Mouse (Mus musculus) liver, embryonic 14.5 days (tissue): ENCODE data around the gene Prdm12. TPM values are rescaled to one million over a fixed set of nuclear protein-coding genes. Genes with fewer than 3 reads are reported as not detected.

Experiments
- ATAC-seq: fragments of 200-750 bp; cut with Nextera tagmentation; 2 replicates; pipeline ENCODE4 v1.8.0; 2017; ENCODE audit warnings: moderate number of reproducible peaks, mild to moderate bottlenecking, moderate library complexity; ENCODE audit not compliant: insufficient read depth
- DNase-seq, 3 experiments: peaks; one replicate each; pipeline ENCODE4 v3.0.0-alpha.2; 2012 to 2013; ENCODE audit warnings: low read depth in 3 of 3, low spot score in 3 of 3
- H3K27ac ChIP-seq: fragments of 300-500 bp; sonication (generic); 2 replicates; pipeline ENCODE4 v1.5.1; 2014; ENCODE audit warnings: moderate library complexity, mild to moderate bottlenecking, control low read depth, inconsistent platforms
- H3K27me3 ChIP-seq: fragments of 300-500 bp; sonication (generic); 2 replicates; pipeline ENCODE4 v1.6.1; 2014; ENCODE audit warnings: mild to moderate bottlenecking, low read length, moderate library complexity; ENCODE audit not compliant: control insufficient read depth, insufficient read depth
- H3K36me3 ChIP-seq: fragments of 300-500 bp; sonication (generic); replicated peaks from 2 replicates; pipeline ENCODE4 v1.6.1; 2014; ENCODE audit warnings: low read depth; ENCODE audit not compliant: control insufficient read depth, insufficient read depth
- H3K4me1 ChIP-seq, 2 experiments: fragments of 200-500 bp in 1 of 2; fragments of 300-500 bp in 1 of 2; sonication (generic) in 1 of 2; replicated peaks; 2 replicates each; pipeline ENCODE4 v1.6.1; 2012 to 2014; ENCODE audit warnings: antibody characterized with exemption in 1 of 2, inconsistent platforms in 1 of 2, low read length in 1 of 2; ENCODE audit not compliant: control insufficient read depth in 2 of 2, insufficient read depth in 2 of 2
- H3K4me2 ChIP-seq: fragments of 300-500 bp; sonication (generic); 2 replicates; pipeline ENCODE4 v1.6.1; 2014; ENCODE audit warnings: low read depth, mild to moderate bottlenecking, control low read depth, moderate library complexity
- H3K4me3 ChIP-seq, 2 experiments: fragments of 200-500 bp in 1 of 2; fragments of 300-500 bp in 1 of 2; sonication (generic) in 1 of 2; 2 replicates each; pipeline ENCODE4 v1.5.1; 2012 to 2014; ENCODE audit warnings: low read depth in 2 of 2, low read length in 2 of 2, mild to moderate bottlenecking in 2 of 2, control low read depth in 1 of 2, inconsistent platforms in 1 of 2, moderate library complexity in 1 of 2; ENCODE audit not compliant: insufficient read depth in 1 of 2
- H3K9ac ChIP-seq: fragments of 300-500 bp; sonication (generic); replicated peaks from 2 replicates; pipeline ENCODE4 v1.6.1; 2014; ENCODE audit warnings: mild to moderate bottlenecking, control low read depth, moderate library complexity
- H3K9me3 ChIP-seq: fragments of 300-500 bp; sonication (generic); 2 replicates; pipeline ENCODE4 v1.6.1; 2016; ENCODE audit warnings: low read length, mixed read lengths; ENCODE audit not compliant: control insufficient read depth
- CTCF ChIP-seq: IDR thresholded peaks from 2 replicates; pipeline ENCODE4 v1.5.1; 2016; ENCODE audit warnings: antibody characterized with exemption, low read depth, control low read depth
- EP300 ChIP-seq: IDR thresholded peaks from 2 replicates; pipeline ENCODE4 v1.6.1; 2016; ENCODE audit warnings: antibody characterized with exemption, low read depth
- WGBS: fragments of 180-500 bp; shearing (Covaris S2); extraction: QIAGEN DNeasy Blood & Tissue Kit; methylation state at CpG from one replicate; pipeline ENCODE4 v1.1.7; 2014; ENCODE audit not compliant: insufficient replicate concordance; 5-methylcytosine and 5-hydroxymethylcytosine counted together
- polyA plus RNA-seq, 2 experiments: library from polyadenylated mRNA; depleted of rRNA in 1 of 2; stranded (reverse) in 1 of 2; unstranded in 1 of 2; fragments of >200 nt; fragmentation: Nextera tagmentation in 1 of 2; extraction: Ambion mirVana in 1 of 2; gene quantifications; 2 replicates each; pipeline versions ENCODE4 v1.2.1 to v1.2.3; 2012 to 2014

Gene Prdm12
- polyA plus RNA-seq, 2 experiments = not detected

DNA sequence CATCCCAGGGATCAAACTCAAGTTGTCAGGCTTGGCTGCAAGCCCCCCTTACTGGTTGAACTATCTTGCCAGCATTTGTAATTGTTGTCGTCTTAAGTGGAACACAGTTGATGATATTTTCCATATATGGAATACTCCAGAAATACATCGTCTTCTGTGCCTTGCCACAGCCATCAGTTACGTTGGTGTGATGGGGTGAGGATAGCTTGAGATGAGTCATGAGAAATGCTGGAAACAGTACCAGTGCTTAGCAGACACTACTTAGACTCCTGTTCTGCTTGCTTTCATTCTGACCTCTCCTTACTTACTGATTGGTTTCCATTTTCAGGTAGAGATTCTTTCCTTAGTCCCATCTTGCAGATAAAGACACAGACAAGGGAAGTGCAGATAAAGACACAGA lies 6.3 kb upstream of the Prdm12 start:
- WGBS = 29% methylated on average over 3 of the region's 3 CpGs
- TF ChIP-seq CTCF (no peak), EP300 (no peak)

DNA sequence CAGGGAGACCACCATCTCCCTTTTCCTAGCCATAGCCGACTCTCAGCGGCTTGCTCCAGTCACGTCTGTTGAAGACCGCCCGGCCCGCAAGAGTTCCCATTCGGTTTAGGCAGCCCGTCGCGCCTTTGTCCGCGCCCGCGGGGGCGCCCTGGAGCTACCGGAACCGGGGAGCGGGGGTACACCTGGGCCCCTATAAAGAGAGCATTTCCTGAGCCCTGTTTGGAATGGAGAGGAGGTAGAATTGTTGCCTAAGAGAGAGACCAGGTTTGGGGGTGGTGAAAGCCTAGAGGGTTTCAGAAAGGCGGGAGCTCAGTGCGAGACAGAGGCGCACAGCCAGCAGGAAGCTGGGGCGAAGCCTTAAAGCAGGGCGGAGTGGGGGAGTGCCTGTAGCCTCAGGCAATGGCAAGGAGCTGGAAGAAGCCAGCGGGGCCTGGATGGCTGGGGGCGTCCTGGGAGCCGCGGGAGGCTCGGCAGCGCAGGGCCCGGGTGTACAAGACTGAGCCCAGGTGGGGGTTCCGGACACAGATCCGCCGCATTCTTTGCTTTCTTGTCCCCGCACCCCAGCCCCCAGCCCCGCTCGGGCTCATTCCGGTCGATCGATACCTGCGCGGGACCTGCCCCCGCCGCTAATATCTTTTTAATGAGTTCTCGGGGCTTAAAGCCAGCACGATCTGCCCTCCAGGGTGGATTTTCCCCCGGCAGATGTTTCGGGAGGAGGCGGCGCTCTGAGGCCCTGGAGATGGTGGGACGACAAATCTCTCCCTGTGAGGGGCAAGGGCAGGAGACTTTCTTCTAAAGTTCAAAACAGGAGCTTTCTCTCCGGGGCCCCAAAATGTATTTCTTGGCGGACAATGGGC lies 4.3 kb upstream of the Prdm12 start:
- Histone ChIP-seq H3K4me2 (no peak overlapping the region), H3K36me3 (no peaks in the 10 kb centered on the region), H3K4me1 (no peaks in the 10 kb centered on the region), H3K27me3 (peaks cover 81% of the 10 kb centered on the region), H3K9me3 (no peaks in the 10 kb centered on the region), H3K4me3 (no peak overlapping the region), H3K9ac (no peak overlapping the region), H3K27ac (no peak overlapping the region)
- ATAC-seq (no peak), DNase-seq (no peak)
- TF ChIP-seq EP300 (no peak), CTCF (no peak)
- WGBS = 2% methylated on average over 52 of the region's 52 CpGs

More for the DNA sequence above, 6.3 kb upstream of the Prdm12 start:
- peaks cover 61% of the 10 kb centered on the region for H3K27me3 ChIP-seq
- H3K27ac ChIP-seq = no peak overlapping the region
- H3K4me3 ChIP-seq = no peak overlapping the region
- no peaks in the 10 kb centered on the region for H3K9me3 ChIP-seq
- ATAC-seq (no peak), DNase-seq (no peak)
- no peaks in the 10 kb centered on the region for H3K36me3 ChIP-seq
- H3K4me1 ChIP-seq = no peaks in the 10 kb centered on the region
- no peak overlapping the region for H3K4me2 ChIP-seq
- no peak overlapping the region for H3K9ac ChIP-seq

DNA sequence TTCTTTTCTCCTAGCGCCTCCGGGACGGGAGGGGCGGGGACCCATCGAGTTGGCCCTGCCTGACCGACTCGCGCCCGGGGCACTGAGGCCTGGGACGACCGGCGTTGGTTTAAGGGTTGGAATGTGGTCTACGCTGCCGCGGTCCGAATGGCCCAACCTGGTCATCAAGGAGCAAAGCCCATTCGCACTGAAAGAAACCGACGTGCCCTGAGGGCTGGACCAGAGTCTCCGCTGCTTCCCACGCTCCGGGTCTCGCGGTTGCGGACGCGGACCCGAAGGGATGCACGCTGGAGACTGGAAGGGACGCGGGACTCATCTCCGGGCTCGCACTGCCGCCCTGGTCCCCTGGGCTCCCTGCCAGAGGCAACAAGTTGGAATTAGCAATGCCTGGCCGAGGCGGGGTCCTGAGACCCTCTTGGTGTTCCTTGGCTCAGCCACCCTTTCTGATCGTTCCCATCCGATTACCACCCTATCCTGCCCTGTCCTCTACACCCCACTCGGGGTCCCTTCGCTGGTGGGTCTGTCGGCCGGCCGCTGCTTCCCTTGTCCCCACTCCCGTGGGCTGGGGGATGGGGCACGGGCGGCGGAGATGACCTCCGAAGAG lies 3.6 kb upstream of the Prdm12 start:
- H3K4me1 ChIP-seq = no peaks in the 10 kb centered on the region
- no peak overlapping the region for H3K4me3 ChIP-seq
- H3K27ac ChIP-seq = no peak overlapping the region
- H3K9me3 ChIP-seq = no peaks in the 10 kb centered on the region
- DNase-seq (no peak), ATAC-seq (no peak)
- H3K36me3 ChIP-seq = no peaks in the 10 kb centered on the region
- TF ChIP-seq EP300 (no peak), CTCF (no peak)
- H3K27me3 ChIP-seq = peaks cover 88% of the 10 kb centered on the region
- no peak overlapping the region for H3K4me2 ChIP-seq
- H3K9ac ChIP-seq = no peak overlapping the region
- 3% methylated on average over 48 of the region's 48 CpGs for WGBS

DNA sequence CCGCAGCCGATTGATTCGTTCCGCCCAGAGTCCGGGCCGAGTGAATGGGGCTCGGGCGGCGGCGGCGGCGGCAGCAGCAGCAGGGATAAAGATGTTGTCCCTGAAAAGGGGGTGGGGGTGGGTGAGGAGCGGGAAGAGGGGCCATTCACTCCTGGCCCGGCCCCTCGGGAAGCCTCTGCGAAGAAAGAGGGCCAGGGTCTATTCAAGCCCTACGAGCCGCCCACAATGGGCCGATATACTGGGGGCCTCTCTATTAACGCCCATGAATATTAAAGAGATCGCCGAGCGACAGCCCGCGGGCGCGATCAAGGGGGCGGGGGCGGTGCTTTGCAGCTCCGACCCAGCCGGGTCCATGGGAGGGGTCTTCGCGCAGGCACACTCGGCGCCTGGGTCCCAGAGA lies 3.1 kb upstream of the Prdm12 start:
- H3K9me3 ChIP-seq = no peaks in the 10 kb centered on the region
- no peak overlapping the region for H3K4me2 ChIP-seq
- H3K4me3 ChIP-seq = no peak overlapping the region

DNA sequence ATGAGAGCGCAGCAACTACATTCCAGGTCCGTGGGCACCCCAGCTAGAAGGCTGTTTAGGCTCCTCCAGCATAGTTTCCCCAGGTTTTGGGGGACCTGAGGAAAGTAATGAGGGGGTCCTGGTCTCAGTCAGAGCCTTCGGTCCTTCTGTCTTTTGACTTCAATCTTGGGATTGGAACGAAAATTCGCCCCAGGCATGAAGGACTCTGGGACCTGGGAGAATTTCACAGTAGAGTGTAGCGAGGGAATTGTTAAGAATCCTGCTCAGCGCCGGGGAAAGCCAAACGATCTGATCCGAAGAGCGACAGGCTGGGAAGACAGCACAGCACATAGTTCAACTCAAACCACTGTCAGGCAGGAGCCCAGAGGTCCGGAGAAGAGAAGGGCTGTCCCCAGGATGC lies 2.5 kb upstream of the Prdm12 start:
- no peak overlapping the region for H3K27ac ChIP-seq
- DNase-seq (no peak), ATAC-seq (no peak)
- no peak for TF ChIP-seq EP300
- TF ChIP-seq CTCF = no peak
- H3K4me1 ChIP-seq = no peaks in the 10 kb centered on the region
- 3% methylated on average over 12 of the region's 12 CpGs for WGBS
- H3K27me3 ChIP-seq = peaks cover 99% of the 10 kb centered on the region
- no peak overlapping the region for H3K9ac ChIP-seq
- no peaks in the 10 kb centered on the region for H3K36me3 ChIP-seq
- no peak overlapping the region for H3K4me2 ChIP-seq
- H3K4me3 ChIP-seq = no peak overlapping the region
- H3K9me3 ChIP-seq = no peaks in the 10 kb centered on the region

More for the DNA sequence above, 3.1 kb upstream of the Prdm12 start:
- Histone ChIP-seq H3K27me3 (peaks cover 93% of the 10 kb centered on the region), H3K9ac (no peak overlapping the region), H3K27ac (no peak overlapping the region), H3K36me3 (no peaks in the 10 kb centered on the region), H3K4me1 (no peaks in the 10 kb centered on the region)
- WGBS = 1% methylated on average over 35 of the region's 35 CpGs
- ATAC-seq = no peak
- DNase-seq = no peak
- no peak for TF ChIP-seq CTCF
- TF ChIP-seq EP300 = no peak
